18 mouse cellular contexts compared by ENCODE assay signal in the genomic region with DNA sequence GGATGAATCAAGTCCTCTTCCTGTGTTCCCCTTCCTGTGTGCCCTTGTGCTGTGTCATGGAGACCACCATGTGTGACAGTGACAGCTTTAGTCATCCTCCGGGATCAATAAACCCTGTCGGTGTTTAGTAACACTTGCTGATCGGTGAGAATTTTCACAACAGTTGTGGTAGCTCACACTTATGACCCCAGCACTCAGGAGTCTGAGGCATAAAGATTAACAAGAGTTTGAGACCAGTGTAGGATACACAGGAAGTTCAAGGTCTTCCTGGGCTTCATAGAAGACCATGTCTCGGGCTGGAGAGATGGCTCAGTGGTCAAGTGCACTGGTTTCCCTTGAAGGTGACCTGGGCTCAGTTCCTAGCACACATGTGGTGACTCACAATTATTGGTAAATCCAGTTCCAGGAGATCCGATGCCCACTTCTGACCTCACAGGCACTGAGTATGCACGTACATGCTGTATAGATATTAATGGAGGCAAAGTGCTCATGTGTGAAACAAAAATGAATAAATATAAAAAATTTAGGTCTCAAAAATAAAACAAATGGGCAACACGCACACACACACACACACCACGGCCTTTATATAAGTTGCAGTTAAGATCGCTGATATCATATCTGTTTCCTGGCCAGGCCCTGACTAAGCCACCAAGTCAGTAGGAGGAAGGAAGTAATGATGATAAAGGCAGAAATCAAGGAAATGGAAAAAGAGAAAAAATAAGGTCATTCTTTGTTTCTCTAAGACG. TPM values are rescaled to one million over a fixed set of nuclear protein-coding genes. Genes with fewer than 3 reads are reported as not detected.
A peak's percentile ranks its signal among the peaks of the same experiment; 100 is the strongest.
DNase-seq lines count a peak whose midpoint lies in the region; ATAC-seq and TF ChIP-seq lines count a peak whose summit lies in the region.
"Had no signal": no experiment of that assay in that cellular context is flagged by ENCODE, and none has a peak within 500 bp of the region (broad histone marks: within the 10 kb centered on the region; RNA-seq: fewer than 3 reads in every experiment).

No protein-coding gene starts in this region.

- ATAC-seq in lung, postnatal 0 days = no peak
- ATAC-seq in G1E (ENCODE audit: extremely low read depth, insufficient number of reproducible peaks, low FRiP score, poor library complexity, severe bottlenecking) = 0 out of 2 replicates have a peak, but pooled peaks have one; percentile 18
- ATAC-seq in hematopoietic stem cell, adult 5-6 weeks (replicated peaks in 1 of 2; ENCODE audit: insufficient read depth in 1 of 2, low FRiP score in 2 of 2, low TSS enrichment in 1 of 2, low read depth in 1 of 2, poor library complexity in 2 of 2, severe bottlenecking in 2 of 2) = peak; percentile 47 to 54
- ATAC-seq in erythroid progenitor cell, adult 5-6 weeks (replicated peaks; ENCODE audit: low FRiP score, poor library complexity, severe bottlenecking) = no peak
- ATAC-seq: midbrain, embryonic 13.5 days; Patski had no signal

- 70% methylated on average over 10 of the region's 10 CpGs for WGBS in lung, postnatal 0 days

- H3K36me3 ChIP-seq in lung, postnatal 0 days (ENCODE audit: insufficient read depth, low read length) = no peaks in the 10 kb centered on the region
- H3K36me3 ChIP-seq in G1E (replicated peaks) = no peaks in the 10 kb centered on the region
- H3K36me3 ChIP-seq: forebrain, embryonic 10.5 days; heart, embryonic 15.5 days; midbrain, embryonic 13.5 days had no signal

- no peaks in the 10 kb centered on the region for H3K9me3 ChIP-seq in lung, postnatal 0 days (ENCODE audit: low read length)
- H3K9me3 ChIP-seq in G1E (replicated peaks) = no peaks in the 10 kb centered on the region
- H3K9me3 ChIP-seq: forebrain, embryonic 10.5 days; heart, embryonic 15.5 days; midbrain, embryonic 13.5 days had no signal

- H3K4me1 ChIP-seq in lung, postnatal 0 days (ENCODE audit: insufficient read depth, low read depth, low read length) = no peaks in the 10 kb centered on the region; the same call in 1 of the 2 replicates
- H3K4me1 ChIP-seq in G1E (ENCODE audit: insufficient read depth, low read depth, low read length) = peaks cover 4% of the 10 kb centered on the region; the same call in 1 of the 2 replicates

- peak; percentile 52; the same call in 1 of the 2 replicates for TF ChIP-seq EP300 in lung, postnatal 0 days (IDR thresholded peaks at IDR 0.05)

- TF ChIP-seq CTCF in lung, postnatal 0 days (IDR thresholded peaks at IDR 0.05) = no peak
- no peak for TF ChIP-seq CTCF in G1E (IDR thresholded peaks at IDR 0.05; ENCODE audit: low read depth, low read length)

- no peak overlapping the region for H3K9ac ChIP-seq in lung, postnatal 0 days (replicated peaks; ENCODE audit: low read depth)
- H3K9ac ChIP-seq: heart, embryonic 15.5 days; liver, embryonic 14.5 days; midbrain, embryonic 13.5 days had no signal

- no peaks in the 10 kb centered on the region for H3K27me3 ChIP-seq in lung, postnatal 0 days (replicated peaks; ENCODE audit: insufficient read depth, low read length)
- H3K27me3 ChIP-seq in G1E (ENCODE audit: insufficient read depth, low read length) = peaks cover 33% of the 10 kb centered on the region; the same call in 1 of the 2 replicates
- H3K27me3 ChIP-seq: heart, embryonic 15.5 days; Patski had no signal

- no peak overlapping the region for H3K4me2 ChIP-seq in lung, postnatal 0 days (replicated peaks; ENCODE audit: low read depth, low read length)
- H3K4me2 ChIP-seq: heart, embryonic 15.5 days; midbrain, embryonic 13.5 days had no signal

- no peak overlapping the region for H3K27ac ChIP-seq in lung, postnatal 0 days (ENCODE audit: low read length)
- H3K27ac ChIP-seq: forebrain, embryonic 10.5 days; heart, embryonic 15.5 days; layer of hippocampus, adult 2 months; liver, embryonic 14.5 days; midbrain, embryonic 13.5 days had no signal

- DNase-seq in lung, postnatal 0 days (ENCODE audit: low spot score) = no peak
- no peak for DNase-seq in lung, adult 18-20 months
- DNase-seq in G1E (ENCODE audit: low spot score) = no peak
- DNase-seq in lung, postnatal 4 days = no peak
- DNase-seq in cerebellum, postnatal 25 days = no peak
- DNase-seq: adrenal gland, postnatal 36 days; cerebellum, adult 8-10 months; gastrocnemius, postnatal 36 days; lung, postnatal 36 days; retina, postnatal 1 day had no signal

- H3K4me3 ChIP-seq in lung, postnatal 0 days (ENCODE audit: low read depth, low read length) = no peak overlapping the region
- H3K4me3 ChIP-seq in G1E (ENCODE audit: low read depth, low read length) = no peak overlapping the region
- H3K4me3 ChIP-seq: forebrain, embryonic 10.5 days; heart, embryonic 15.5 days; layer of hippocampus, adult 2 months; midbrain, embryonic 13.5 days had no signal

RNA-seq across cellular contexts. Expression of gene Sept9, which starts 43.1 kb away (rescaled TPM):
- polyA plus RNA-seq in lung, postnatal 0 days (2015; fragmentation: Nextera tagmentation; extraction: Ambion mirVana) = 52.5 and 56.1 TPM in 2 replicates
- total RNA-seq in G1E (2014; fragmentation: Nextera tagmentation) (115 and 141 TPM in 2 replicates), G1E (2017) (261 and 292 TPM in 2 replicates)
- 410 and 469 TPM in 2 replicates for polyA plus RNA-seq in G1E (2012)
- total RNA-seq in hematopoietic stem cell, adult 5-6 weeks (2017) = 149 and 171 TPM in 2 replicates
- 15.1 and 20.5 TPM in 2 replicates for total RNA-seq in erythroid progenitor cell, adult 5-6 weeks (2015; ENCODE audit: low replicate concordance)
- total RNA-seq in erythroid progenitor cell, adult 5-6 weeks (2017; ENCODE audit: low replicate concordance) = 16.0 and 18.6 TPM in 2 replicates

Comparison
In these comparisons a context has a peak if more than half of its experiments do, and no peak if none do; other contexts are left out.
1. ATAC-seq: peak in G1E (single experiment) and hematopoietic stem cell, adult 5-6 weeks (2 of 2); none in lung, postnatal 0 days (single experiment) and erythroid progenitor cell, adult 5-6 weeks (single experiment).